Comparison of ENCODE assay signal across 13 mouse cellular contexts in genomic region chr17:80775178-80775788, GRCm38 (mm10). TPM values are rescaled to one million over a fixed set of nuclear protein-coding genes. Genes with fewer than 3 reads are reported as not detected.
A peak's percentile ranks its signal among the peaks of the same experiment; 100 is the strongest.
DNase-seq lines count a peak whose midpoint lies in the region; ATAC-seq and TF ChIP-seq lines count a peak whose summit lies in the region.
"Had no signal": no experiment of that assay in that cellular context is flagged by ENCODE, and none has a peak within 500 bp of the region (broad histone marks: within the 10 kb centered on the region; RNA-seq: fewer than 3 reads in every experiment).

No protein-coding gene starts in this region.

- no peak for TF ChIP-seq CTCF in testis, adult 2 months (IDR thresholded peaks at IDR 0.05; ENCODE audit: control insufficient read depth, insufficient read depth, insufficient replicate concordance, low read depth, low read length)

- H3K27me3 ChIP-seq in lung, embryonic 15.5 days: no peaks in the 10 kb centered on the region
- H3K27me3 ChIP-seq in heart, embryonic 16.5 days (ENCODE audit: control insufficient read depth, insufficient read depth, low read length): no peaks in the 10 kb centered on the region; the same call in 1 of the 2 replicates
- no peaks in the 10 kb centered on the region for H3K27me3 ChIP-seq in testis, adult 2 months (ENCODE audit: control insufficient read depth, insufficient read depth, low read length)
- no peaks in the 10 kb centered on the region for H3K27me3 ChIP-seq in hindbrain, embryonic 11.5 days (ENCODE audit: control insufficient read depth, insufficient read depth, low read length)
- H3K27me3 ChIP-seq: limb, embryonic 12.5 days had no signal

- TF ChIP-seq POLR2A in testis, adult 2 months (IDR thresholded peaks at IDR 0.05; ENCODE audit: control insufficient read depth, low read depth, low read length): no peak

- H3K9ac ChIP-seq in lung, embryonic 15.5 days: no peak overlapping the region
- no peak overlapping the region for H3K9ac ChIP-seq in heart, embryonic 16.5 days (ENCODE audit: low read length)
- H3K9ac ChIP-seq in hindbrain, embryonic 11.5 days (ENCODE audit: low read depth, low read length): no peak overlapping the region
- H3K9ac ChIP-seq: limb, embryonic 12.5 days had no signal

- peaks cover 26% of the 10 kb centered on the region for H3K4me1 ChIP-seq in lung, embryonic 15.5 days
- H3K4me1 ChIP-seq in heart, embryonic 16.5 days (ENCODE audit: control insufficient read depth, insufficient read depth, low read length): peaks cover 12% of the 10 kb centered on the region
- no peaks in the 10 kb centered on the region for H3K4me1 ChIP-seq in testis, adult 2 months (ENCODE audit: control insufficient read depth, insufficient read depth, low read length)
- H3K4me1 ChIP-seq in hindbrain, embryonic 11.5 days (replicated peaks; ENCODE audit: control insufficient read depth, insufficient read depth, low read length): no peaks in the 10 kb centered on the region

- H3K27ac ChIP-seq in lung, embryonic 15.5 days: peak overlapping the region; percentile 48; the same call in 1 of the 2 replicates
- H3K27ac ChIP-seq in heart, embryonic 16.5 days (ENCODE audit: low read length): peak overlapping the region; percentile 53
- H3K27ac ChIP-seq in testis, adult 2 months (ENCODE audit: control insufficient read depth, insufficient read depth, low read depth, low read length): peak overlapping the region; percentile 59
- no peak overlapping the region for H3K27ac ChIP-seq in hindbrain, embryonic 11.5 days (ENCODE audit: low read depth, low read length)
- H3K27ac ChIP-seq: limb, embryonic 12.5 days had no signal

- no peaks in the 10 kb centered on the region for H3K9me3 ChIP-seq in lung, embryonic 15.5 days
- peaks cover under 1% of the 10 kb centered on the region; the same call in 1 of the 2 replicates for H3K9me3 ChIP-seq in heart, embryonic 16.5 days (replicated peaks; ENCODE audit: control insufficient read depth, low read length)
- no peaks in the 10 kb centered on the region for H3K9me3 ChIP-seq in hindbrain, embryonic 11.5 days (ENCODE audit: control insufficient read depth, low read length)

- WGBS in lung, embryonic 15.5 days: 57% methylated on average over 8 of the region's 8 CpGs
- WGBS in heart, embryonic 16.5 days: 65% methylated on average over 8 of the region's 8 CpGs
- WGBS in hindbrain, embryonic 11.5 days: 85% methylated on average over 8 of the region's 8 CpGs

- H3K4me3 ChIP-seq in lung, embryonic 15.5 days: no peak overlapping the region
- no peak overlapping the region for H3K4me3 ChIP-seq in heart, embryonic 16.5 days (ENCODE audit: low read length)
- no peak overlapping the region for H3K4me3 ChIP-seq in testis, adult 2 months (ENCODE audit: control insufficient read depth, low read depth, low read length)
- H3K4me3 ChIP-seq in hindbrain, embryonic 11.5 days (ENCODE audit: low read depth, low read length): no peak overlapping the region
- H3K4me3 ChIP-seq: limb, embryonic 12.5 days had no signal

- DNase-seq in frontal cortex, postnatal 10 days (ENCODE audit: low spot score in 2 of 2): no peak
- DNase-seq in lung, postnatal 14 days: no peak
- no peak for DNase-seq in urinary bladder, postnatal 4 days (ENCODE audit: low spot score in 2 of 2)
- no peak for DNase-seq in hindbrain, embryonic 11.5 days (ENCODE audit: low spot score)
- DNase-seq: cerebellum, postnatal 36 days; kidney, postnatal 4 days; thymus, adult 18-20 months had no signal

- no peak overlapping the region for H3K4me2 ChIP-seq in lung, embryonic 15.5 days
- no peak overlapping the region for H3K4me2 ChIP-seq in heart, embryonic 16.5 days (ENCODE audit: low read depth, low read length)
- no peak overlapping the region for H3K4me2 ChIP-seq in hindbrain, embryonic 11.5 days (replicated peaks; ENCODE audit: low read depth, low read length)
- H3K4me2 ChIP-seq: limb, embryonic 12.5 days had no signal

- peak; percentile 45 for ATAC-seq in frontal cortex, adult (ENCODE audit: low TSS enrichment)
- peak; percentile 29; the same call in 1 of the 2 replicates for ATAC-seq in lung, embryonic 15.5 days (ENCODE audit: borderline replicate concordance, extremely low read depth, low FRiP score, low TSS enrichment)
- ATAC-seq in heart, embryonic 16.5 days (replicated peaks; ENCODE audit: extremely low read depth, insufficient read depth, low FRiP score): no peak
- ATAC-seq in hindbrain, embryonic 11.5 days (ENCODE audit: low FRiP score): no peak
- ATAC-seq: hindbrain, embryonic 16.5 days had no signal

- H3K36me3 ChIP-seq in lung, embryonic 15.5 days: no peaks in the 10 kb centered on the region
- no peaks in the 10 kb centered on the region for H3K36me3 ChIP-seq in heart, embryonic 16.5 days (ENCODE audit: control insufficient read depth, insufficient read depth)
- H3K36me3 ChIP-seq in testis, adult 2 months (ENCODE audit: control insufficient read depth, insufficient read depth, low read length): no peaks in the 10 kb centered on the region
- no peaks in the 10 kb centered on the region for H3K36me3 ChIP-seq in hindbrain, embryonic 11.5 days (ENCODE audit: control insufficient read depth, insufficient read depth, low read length)
- H3K36me3 ChIP-seq: limb, embryonic 12.5 days had no signal

RNA-seq across cellular contexts. Expression of gene Map4k3, which starts 47.0 kb away (rescaled TPM):
- 44.6 and 46.4 TPM in 2 replicates for polyA plus RNA-seq in lung, embryonic 15.5 days (2015; fragmentation: Nextera tagmentation; extraction: Ambion mirVana)
- polyA plus RNA-seq in heart, embryonic 16.5 days (2015; fragmentation: Nextera tagmentation; extraction: Ambion mirVana): 17.9 and 20.0 TPM in 2 replicates
- polyA plus RNA-seq in testis, adult 2 months (2012; rRNA removed): 12.9 and 14.4 TPM in 2 replicates
- 27.5 and 31.9 TPM in 2 replicates for polyA plus RNA-seq in hindbrain, embryonic 11.5 days (2014; fragmentation: Nextera tagmentation; extraction: Ambion mirVana)

Comparison
In these comparisons a context has a peak if more than half of its experiments do, and no peak if none do; other contexts are left out.
1. ATAC-seq: peak in frontal cortex, adult (single experiment) and lung, embryonic 15.5 days (single experiment); none in heart, embryonic 16.5 days (single experiment) and hindbrain, embryonic 11.5 days (single experiment).